Mouse (Mus musculus) hindbrain, postnatal 0 days (tissue): ENCODE measurements around the gene Ascl5. TPM values are rescaled to one million over a fixed set of nuclear protein-coding genes. Genes with fewer than 3 reads are reported as not detected.
A peak's percentile ranks its signal among the peaks of the same experiment; 100 is the strongest.

Source experiments
- ATAC-seq: fragments of 200-750 bp; cut with Nextera tagmentation; 2 replicates; pipeline ENCODE4 v1.8.0; 2017; ENCODE audit warnings: mild to moderate bottlenecking, moderate TSS enrichment, moderate library complexity
- DNase-seq: peaks from one replicate; pipeline ENCODE4 v3.0.0-alpha.2; 2015; ENCODE audit warnings: low spot score
- H3K27ac ChIP-seq: fragments of 300-500 bp; sonication (generic); 2 replicates; pipeline ENCODE4 v1.5.1; 2014; ENCODE audit warnings: mild to moderate bottlenecking
- H3K27me3 ChIP-seq: fragments of 300-500 bp; sonication (generic); 2 replicates; pipeline ENCODE4 v1.6.1; 2014; ENCODE audit warnings: low read length, mixed read lengths; ENCODE audit not compliant: insufficient read depth
- H3K36me3 ChIP-seq: fragments of 300-500 bp; sonication (generic); 2 replicates; pipeline ENCODE4 v1.6.1; 2014; ENCODE audit warnings: low read length, mixed read lengths; ENCODE audit not compliant: insufficient read depth
- H3K4me1 ChIP-seq: fragments of 300-500 bp; sonication (generic); 2 replicates; pipeline ENCODE4 v1.6.1; 2014; ENCODE audit warnings: antibody characterized with exemption, low read length, mixed read lengths; ENCODE audit not compliant: insufficient read depth
- H3K4me2 ChIP-seq: fragments of 300-500 bp; sonication (generic); 2 replicates; pipeline ENCODE4 v1.6.1; 2014; ENCODE audit warnings: low read depth, mild to moderate bottlenecking, low read length, moderate library complexity, mixed read lengths
- H3K4me3 ChIP-seq: fragments of 300-500 bp; sonication (generic); 2 replicates; pipeline ENCODE4 v1.5.1; 2014; ENCODE audit warnings: low read length
- H3K9ac ChIP-seq: fragments of 300-500 bp; sonication (generic); replicated peaks from 2 replicates; pipeline ENCODE4 v1.6.1; 2014; ENCODE audit warnings: mild to moderate bottlenecking, low read length, moderate library complexity, mixed read lengths
- H3K9me3 ChIP-seq: fragments of 300-500 bp; sonication (generic); 2 replicates; pipeline ENCODE4 v1.6.1; 2016; ENCODE audit warnings: low read length, mixed read lengths
- CTCF ChIP-seq: IDR thresholded peaks from 2 replicates; pipeline ENCODE4 v1.5.1; 2016; ENCODE audit warnings: antibody characterized with exemption, control low read depth, low read depth
- WGBS: fragments of 180-500 bp; shearing (Covaris S2); extraction: QIAGEN DNeasy Blood & Tissue Kit; methylation state at CpG from one replicate; pipeline ENCODE4 v1.1.7; 2014; 5-methylcytosine and 5-hydroxymethylcytosine counted together
- polyA plus RNA-seq: library from polyadenylated mRNA; unstranded; fragments of >200 nt; fragmentation: Nextera tagmentation; extraction: Ambion mirVana; gene quantifications from 2 replicates; pipeline ENCODE4 v1.2.1, GENCODE M21; 2015
- total RNA-seq: library from RNA; depleted of rRNA; stranded (reverse); fragments of >200 nt; gene quantifications from 2 replicates; pipeline ENCODE4 v1.2.3, GENCODE M21; 2014

Ascl5 gene
- total and polyA plus RNA-seq, 2 experiments from 2014 or later: 0.38 TPM; not detected in 1

DNA sequence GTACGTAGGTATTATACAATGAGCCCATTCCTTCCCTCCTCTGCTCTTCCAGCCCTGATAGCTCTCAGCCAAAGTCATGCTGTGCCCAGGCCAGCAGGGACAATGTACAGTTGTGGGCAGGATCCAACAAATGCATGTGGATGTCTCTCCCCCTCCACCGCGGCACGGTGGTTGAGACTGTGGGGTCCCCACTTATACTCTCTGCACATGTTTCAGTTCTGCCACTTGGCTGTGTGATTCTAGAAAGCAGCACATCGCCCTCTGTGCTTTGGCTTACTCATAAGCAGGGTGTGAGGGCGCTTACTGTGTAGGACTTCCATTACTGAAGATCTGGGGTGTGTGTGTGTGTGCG lies 11.2 kb downstream of the Ascl5 start:
- H3K36me3 ChIP-seq: no peaks in the 10 kb centered on the region
- peak overlapping the region; percentile 11; the same call in 1 of the 2 replicates for H3K27ac ChIP-seq
- no peaks in the 10 kb centered on the region for H3K4me1 ChIP-seq
- no peaks in the 10 kb centered on the region for H3K27me3 ChIP-seq
- peak; percentile 36; the same call in 1 of the 2 replicates for ATAC-seq
- H3K9me3 ChIP-seq: no peaks in the 10 kb centered on the region
- DNase-seq: peak; percentile 29
- no peak overlapping the region for H3K4me2 ChIP-seq
- WGBS: 60% methylated on average over 7 of the region's 7 CpGs
- H3K4me3 ChIP-seq: no peak overlapping the region
- TF ChIP-seq CTCF: no peak
- H3K9ac ChIP-seq: no peak overlapping the region

DNA sequence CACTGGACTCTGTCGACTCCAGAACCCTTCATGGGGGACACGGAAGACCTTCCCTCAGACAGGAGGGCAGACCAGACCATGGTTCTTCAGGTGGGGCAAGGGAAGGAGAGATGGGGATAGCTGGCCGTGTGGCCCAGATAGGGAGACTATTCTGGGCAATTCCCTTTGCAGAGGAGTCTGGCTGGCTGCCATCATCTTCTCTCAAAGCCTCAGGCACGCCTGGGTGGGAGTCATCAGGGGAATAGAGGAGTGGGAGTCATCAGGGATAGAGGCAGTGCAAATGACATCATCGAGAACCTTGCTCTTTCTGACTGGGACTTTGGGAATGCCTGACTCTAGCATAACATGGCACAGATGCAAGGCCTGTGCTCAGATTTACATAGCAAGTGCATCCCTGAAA lies 13.4 kb downstream of the Ascl5 start:
- no peaks in the 10 kb centered on the region for H3K4me1 ChIP-seq
- DNase-seq: no peak
- H3K4me2 ChIP-seq: no peak overlapping the region
- no peaks in the 10 kb centered on the region for H3K9me3 ChIP-seq
- no peak for ATAC-seq
- TF ChIP-seq CTCF: no peak
- 65% methylated on average over 5 of the region's 5 CpGs for WGBS
- no peaks in the 10 kb centered on the region for H3K36me3 ChIP-seq
- H3K27ac ChIP-seq: no peak overlapping the region
- H3K4me3 ChIP-seq: no peak overlapping the region
- H3K27me3 ChIP-seq: no peaks in the 10 kb centered on the region
- H3K9ac ChIP-seq: no peak overlapping the region

DNA sequence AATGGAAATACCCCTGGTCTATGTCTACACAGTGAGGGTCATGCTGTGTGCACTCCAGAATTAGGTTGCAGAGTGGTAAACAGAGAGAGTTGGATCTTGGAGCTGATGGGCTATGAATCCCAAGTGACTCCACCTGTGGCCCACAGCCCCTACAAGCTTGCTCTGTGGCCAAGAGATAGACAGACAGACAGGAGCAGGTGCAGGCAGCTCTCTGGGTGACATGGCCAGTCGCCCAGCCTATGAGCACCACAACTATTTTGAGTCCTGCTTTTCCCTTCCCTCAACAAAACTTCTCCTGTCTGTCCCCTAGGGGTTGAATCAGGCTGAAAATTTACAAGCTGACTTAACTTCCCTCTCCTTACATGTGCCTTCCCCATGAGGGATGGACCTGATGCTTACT lies 16.0 kb downstream of the Ascl5 start:
- no peak overlapping the region for H3K9ac ChIP-seq

DNA sequence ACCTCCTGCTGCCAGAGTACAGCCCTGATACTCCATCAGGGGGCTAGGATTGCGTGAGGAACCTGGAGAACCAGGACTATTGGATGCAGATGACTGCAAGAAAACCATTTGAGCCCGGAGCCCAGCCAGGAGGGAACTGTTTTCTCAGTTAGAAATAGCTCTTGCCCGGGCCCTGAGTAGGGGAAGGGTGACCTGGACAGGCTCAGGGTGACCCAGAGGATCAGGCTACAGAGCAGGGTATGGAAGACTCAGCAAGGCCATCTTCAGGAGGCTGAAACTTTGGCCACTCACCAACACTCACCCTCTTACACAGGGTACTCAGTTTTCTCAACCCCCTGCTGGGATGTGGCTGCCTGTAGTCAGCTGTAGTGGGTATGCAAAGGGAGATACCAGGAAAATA lies 17.0 kb downstream of the Ascl5 start:
- ATAC-seq (no peak), DNase-seq (no peak)
- H3K9ac ChIP-seq: no peak overlapping the region
- WGBS: 77% methylated on average over 3 of the region's 3 CpGs
- H3K4me1 ChIP-seq: no peaks in the 10 kb centered on the region
- H3K27ac ChIP-seq: no peak overlapping the region
- no peak overlapping the region for H3K4me3 ChIP-seq
- no peak for TF ChIP-seq CTCF
- no peaks in the 10 kb centered on the region for H3K27me3 ChIP-seq
- no peak overlapping the region for H3K4me2 ChIP-seq
- no peaks in the 10 kb centered on the region for H3K36me3 ChIP-seq
- no peaks in the 10 kb centered on the region for H3K9me3 ChIP-seq

More for the DNA sequence above, 16.0 kb downstream of the Ascl5 start:
- no peaks in the 10 kb centered on the region for H3K27me3 ChIP-seq
- no peak overlapping the region for H3K4me2 ChIP-seq
- TF ChIP-seq CTCF: no peak
- no peak overlapping the region for H3K27ac ChIP-seq
- H3K4me3 ChIP-seq: no peak overlapping the region
- no peaks in the 10 kb centered on the region for H3K9me3 ChIP-seq
- WGBS: 72% methylated on average over 1 of the region's 1 CpGs
- no peaks in the 10 kb centered on the region for H3K36me3 ChIP-seq
- H3K4me1 ChIP-seq: no peaks in the 10 kb centered on the region
- ATAC-seq (no peak), DNase-seq (no peak)

DNA sequence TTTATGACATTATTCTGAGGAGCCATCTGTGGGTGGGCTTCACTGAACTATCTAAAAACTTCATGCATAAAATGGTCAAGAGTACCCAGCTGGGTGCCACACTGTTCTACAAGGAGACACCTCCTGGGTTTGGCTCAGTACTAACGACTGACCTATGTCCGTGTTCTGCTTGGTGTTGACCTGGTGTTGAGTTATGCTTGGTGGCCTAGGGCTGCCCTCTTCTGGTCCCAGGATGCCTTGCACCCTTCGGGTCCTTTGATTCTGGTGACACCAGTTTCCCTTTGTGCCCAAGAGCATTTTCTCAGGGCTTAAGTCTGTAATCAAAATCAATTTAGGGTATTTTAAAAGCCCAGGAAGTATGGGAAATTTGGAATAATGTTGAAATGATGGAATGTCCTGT lies 25.5 kb downstream of the Ascl5 start:
- Histone ChIP-seq H3K4me3 (no peak overlapping the region), H3K36me3 (no peaks in the 10 kb centered on the region), H3K27ac (no peak overlapping the region), H3K9me3 (no peaks in the 10 kb centered on the region), H3K4me2 (no peak overlapping the region), H3K9ac (no peak overlapping the region), H3K27me3 (no peaks in the 10 kb centered on the region), H3K4me1 (peaks cover 3% of the 10 kb centered on the region; the same call in 1 of the 2 replicates)
- DNase-seq (peak; percentile 55), ATAC-seq (peak; percentile 58; the same call in 1 of the 2 replicates)
- TF ChIP-seq CTCF: peak; percentile 83
- 13% methylated on average over 3 of the region's 3 CpGs for WGBS

DNA sequence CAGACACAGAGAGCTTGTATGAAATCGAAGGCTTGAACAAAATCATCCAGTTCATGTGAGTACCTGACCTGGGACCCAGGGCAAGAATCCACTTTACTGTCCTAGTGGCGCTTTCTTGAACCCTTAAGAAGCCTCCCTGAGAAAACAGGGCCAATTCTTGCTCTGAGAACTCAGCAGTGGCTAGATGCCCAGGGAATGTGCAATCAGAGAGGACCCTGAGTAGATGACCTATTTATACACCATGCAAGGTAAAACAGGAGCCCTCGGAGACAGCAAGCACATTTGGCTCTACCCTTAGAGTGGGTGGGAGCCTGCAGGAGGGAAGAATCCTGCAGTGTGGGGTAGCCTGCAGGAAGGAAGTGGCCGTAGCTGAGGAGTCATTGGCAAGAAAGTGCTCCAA lies 27.1 kb downstream of the Ascl5 start:
- Histone ChIP-seq H3K4me2 (no peak overlapping the region), H3K4me1 (peaks cover 3% of the 10 kb centered on the region; the same call in 1 of the 2 replicates), H3K36me3 (no peaks in the 10 kb centered on the region), H3K27ac (no peak overlapping the region), H3K9me3 (no peaks in the 10 kb centered on the region), H3K27me3 (no peaks in the 10 kb centered on the region), H3K9ac (no peak overlapping the region), H3K4me3 (no peak overlapping the region)
- 67% methylated on average over 4 of the region's 4 CpGs for WGBS
- DNase-seq (no peak), ATAC-seq (no peak)
- no peak for TF ChIP-seq CTCF

DNA sequence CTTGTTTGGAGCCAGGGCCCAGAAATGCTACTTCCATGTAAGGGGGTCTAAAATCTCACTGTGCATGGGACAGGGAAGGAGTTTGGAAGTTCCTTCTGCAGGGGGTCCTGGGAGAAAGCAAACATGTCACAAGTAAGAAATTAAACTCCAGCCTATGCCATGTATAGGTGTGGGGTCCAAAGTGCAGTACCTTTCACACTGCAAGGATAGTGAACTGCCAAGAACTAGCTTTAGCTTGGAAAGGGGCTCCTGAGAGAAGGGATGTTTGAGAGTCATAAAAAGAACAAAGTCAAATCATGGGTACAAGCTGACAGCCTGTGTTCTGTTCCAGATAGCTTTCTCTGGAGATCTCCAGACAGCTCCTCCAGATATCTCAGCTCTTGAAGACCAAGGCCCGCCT lies 30.6 kb downstream of the Ascl5 start:
- H3K9ac ChIP-seq: no peak overlapping the region
- DNase-seq (no peak), ATAC-seq (no peak)
- no peaks in the 10 kb centered on the region for H3K27me3 ChIP-seq
- H3K36me3 ChIP-seq: no peaks in the 10 kb centered on the region
- TF ChIP-seq CTCF: no peak
- H3K27ac ChIP-seq: no peak overlapping the region
- 90% methylated on average over 1 of the region's 1 CpGs for WGBS
- no peaks in the 10 kb centered on the region for H3K9me3 ChIP-seq
- peaks cover 3% of the 10 kb centered on the region; the same call in 1 of the 2 replicates for H3K4me1 ChIP-seq
- H3K4me3 ChIP-seq: no peak overlapping the region
- H3K4me2 ChIP-seq: no peak overlapping the region
